Mouse (Mus musculus) adipocyte (in vitro differentiated cells): ENCODE measurements around the gene Gdpd4.

Experiments
- DNase-seq: peaks from one replicate; pipeline ENCODE4 v3.0.0-alpha.2; 2016; ENCODE audit warnings: low spot score

The Gdpd4 gene

GRCm38 (mm10) chr7:98085314-98085713 lies 165.6 kb downstream of the Gdpd4 start:
- no peak for DNase-seq

- peak; percentile 28 for DNase-seq
These were observed 166.6 kb downstream of the Gdpd4 start for GRCm38 (mm10) chr7:98086346-98086745.

- DNase-seq = no peak
These were observed 176.1 kb downstream of the Gdpd4 start for GRCm38 (mm10) chr7:98095852-98096251.

GRCm38 (mm10) chr7:98097557-98097956 lies 177.8 kb downstream of the Gdpd4 start:
- DNase-seq = no peak
